Mouse (Mus musculus) erythroid progenitor cell, adult 5-6 weeks (primary cell): ENCODE results near the gene Desi1. TPM values are rescaled to one million over a fixed set of nuclear protein-coding genes. Genes with fewer than 3 reads are reported as not detected.

Experiments
- ATAC-seq: replicated peaks from 2 replicates; pipeline ENCODE4 v1.8.0; 2016; ENCODE audit warnings: moderate number of reproducible peaks, mild to moderate bottlenecking, moderate TSS enrichment, inconsistent platforms; ENCODE audit not compliant: poor library complexity, low FRiP score, severe bottlenecking
- total RNA-seq, 2 experiments: library from RNA; stranded (forward) in 1 of 2; stranded (reverse) in 1 of 2; fragments of 150-400 nt in 1 of 2; fragments of 186-747, 209-891 nt in 1 of 2; gene quantifications; 2 replicates each; pipeline versions ENCODE4 v1.2.3 to v1.2.4; 2015 to 2017; ENCODE audit warnings: low replicate concordance in 2 of 2

The Desi1 gene
- total RNA-seq (2015; ENCODE audit: low replicate concordance) (21.0 and 34.2 TPM in 2 replicates), total RNA-seq (2017; ENCODE audit: low replicate concordance) (7.9 and 10.7 TPM in 2 replicates)

DNA sequence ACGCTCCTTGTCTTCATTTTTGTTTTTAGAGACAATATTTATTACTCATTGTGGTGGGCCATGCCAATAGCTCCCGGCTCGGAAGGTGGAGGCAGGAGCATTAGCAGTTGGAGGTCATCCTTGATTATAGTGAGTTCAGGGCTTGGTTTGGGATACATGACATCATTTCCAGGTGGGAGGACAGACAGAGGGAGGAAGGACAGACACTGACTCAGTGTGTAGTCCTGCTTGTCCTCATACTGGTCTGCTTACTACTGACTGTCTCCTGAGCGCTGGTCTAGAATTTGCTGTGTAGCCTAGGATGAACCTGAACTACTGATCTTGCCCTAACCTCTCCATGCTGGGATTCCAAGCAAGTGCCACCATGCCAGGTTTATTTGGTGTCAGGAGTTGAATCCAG is at the start of gene Desi1:
Gene Desi1, minus strand, starts transcription at position 101 of the 400 bp plus-strand sequence.
- ATAC-seq = no peak

DNA sequence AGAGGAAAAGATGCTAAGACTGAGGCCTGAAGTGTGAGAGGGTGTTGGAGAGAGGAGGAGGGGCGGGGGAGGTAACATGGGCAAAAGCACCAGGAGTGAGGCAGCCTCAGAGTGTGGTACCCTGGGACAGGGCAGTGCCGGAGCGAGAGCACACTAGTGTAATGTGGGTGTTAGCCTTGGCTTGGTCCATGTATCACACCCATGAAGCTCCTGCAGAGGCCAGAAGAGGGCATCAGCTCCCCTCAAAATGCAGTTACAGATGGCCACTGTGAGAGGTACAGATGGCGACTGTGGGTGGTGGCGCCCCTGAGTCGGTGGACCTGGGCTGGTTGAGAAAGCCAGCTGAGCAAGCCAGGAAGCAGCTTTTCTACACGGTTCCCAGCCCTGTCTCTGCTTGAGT is 47.5 kb upstream of the Desi1 start:
- no peak for ATAC-seq

DNA sequence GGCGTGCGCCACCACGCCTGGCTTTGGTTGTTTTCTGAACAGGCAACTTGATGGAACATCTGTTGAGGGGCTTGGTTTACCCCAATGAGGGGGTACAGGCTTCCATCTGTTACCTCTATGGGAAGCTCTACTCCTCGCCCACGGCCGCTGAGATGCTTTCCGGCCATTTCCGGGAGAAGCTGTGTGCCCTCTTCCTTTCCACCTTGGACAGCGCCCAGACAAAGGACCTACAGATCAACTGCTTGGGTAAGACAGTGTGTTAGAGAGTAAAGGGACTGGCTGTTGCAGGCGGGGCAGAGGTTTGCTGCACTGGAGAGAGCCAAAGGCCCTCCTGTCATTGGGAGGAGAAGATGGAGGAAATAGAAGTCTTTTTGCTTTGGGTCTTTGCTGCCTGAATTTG is 46.2 kb upstream of the Desi1 start:
- no peak for ATAC-seq

DNA sequence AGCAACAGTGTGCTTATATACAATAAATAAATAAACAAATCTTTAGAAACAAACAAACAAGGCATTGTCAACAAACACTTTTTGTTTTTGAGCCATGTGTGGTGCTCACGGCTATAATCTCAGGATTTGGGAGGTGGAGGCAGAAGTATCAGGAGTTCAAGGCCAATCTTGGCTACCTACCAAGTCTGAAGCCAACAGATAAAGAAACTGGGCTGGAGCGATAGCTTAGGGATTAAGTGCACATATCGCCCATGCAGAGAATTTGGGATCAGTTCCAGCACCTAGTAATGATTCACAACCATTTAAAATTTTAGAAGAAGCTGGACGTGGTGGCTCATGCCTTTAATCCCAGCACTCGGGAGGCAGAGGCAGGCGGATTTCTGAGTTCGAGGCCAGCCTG is 39.8 kb upstream of the Desi1 start:
- ATAC-seq = no peak

DNA sequence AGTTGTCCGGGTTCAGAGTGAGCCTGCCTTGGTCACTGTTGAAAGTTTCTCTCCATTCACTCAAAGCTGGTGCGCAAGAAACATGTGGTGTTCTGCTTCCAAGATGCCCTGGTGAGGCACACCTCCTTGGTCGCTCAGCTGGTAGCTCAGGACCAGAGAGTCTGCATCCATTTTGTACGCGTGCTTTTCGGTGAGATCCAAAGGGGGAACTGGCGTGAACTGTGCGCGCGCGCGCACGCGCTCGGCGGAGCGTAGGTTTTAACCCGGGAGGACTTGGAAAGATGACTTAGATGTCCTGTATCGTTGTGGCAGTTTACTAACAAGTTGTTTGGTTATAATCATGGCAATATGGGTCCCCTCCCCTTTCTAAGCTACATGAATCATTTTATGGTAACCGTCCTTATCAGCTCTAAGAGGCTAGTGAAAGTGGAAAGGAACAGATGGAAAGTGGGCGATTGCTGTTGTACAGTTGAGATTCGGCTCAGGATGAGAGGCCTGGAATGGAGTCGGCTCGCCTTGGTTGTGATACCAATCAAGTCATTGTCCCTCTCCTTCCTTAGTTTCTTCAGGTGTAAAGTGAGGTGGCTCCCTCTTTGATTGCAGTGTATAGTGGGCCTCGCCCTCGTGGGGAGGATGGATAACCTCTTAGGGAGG is 38.3 kb upstream of the Desi1 start:
- no peak for ATAC-seq

DNA sequence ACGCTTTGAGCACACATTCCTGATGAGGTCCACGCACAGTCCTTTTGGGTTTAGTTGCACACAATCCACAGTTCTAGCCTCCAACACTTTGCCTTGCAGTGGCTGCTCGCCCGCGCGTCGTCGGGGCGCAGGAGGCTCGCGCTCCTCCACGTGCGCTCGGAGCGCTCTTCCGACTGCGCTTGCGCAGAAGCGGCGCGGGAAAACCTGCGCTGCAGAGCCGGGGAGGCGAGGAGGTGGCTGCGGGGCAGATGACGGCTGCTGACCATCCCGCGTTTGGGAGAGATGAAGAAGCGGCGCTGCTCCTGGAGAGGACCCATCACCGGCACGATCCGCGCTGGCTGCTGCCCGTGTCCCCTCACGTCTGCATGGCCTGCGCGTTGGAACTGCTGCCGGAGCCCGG is 36.2 kb upstream of the Desi1 start, which contains the start of gene Mei1:
Gene Mei1, plus strand, starts transcription at position 99 of the 400 bp plus-strand sequence.
- no peak for ATAC-seq

DNA sequence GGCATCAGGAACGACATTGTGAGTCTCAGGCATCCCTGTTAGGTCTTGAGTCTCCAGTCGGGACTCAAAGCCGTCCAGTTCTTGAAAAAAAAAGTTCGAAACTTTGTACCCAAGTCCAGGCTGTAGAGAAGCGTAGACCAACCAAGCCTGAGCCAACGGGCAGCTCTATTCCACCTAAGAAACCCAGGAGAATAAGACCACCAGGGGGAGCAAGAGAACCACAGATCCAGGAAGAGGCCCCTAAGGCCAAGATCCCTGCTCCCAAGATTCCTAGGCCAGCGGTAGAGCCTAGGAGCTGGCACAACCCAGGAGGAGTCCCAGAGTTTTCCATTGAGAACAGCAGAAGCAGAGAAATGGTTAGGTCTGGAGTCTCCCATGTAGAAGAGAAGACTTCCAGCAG is 31.8 kb upstream of the Desi1 start:
- ATAC-seq = peak; percentile 55

DNA sequence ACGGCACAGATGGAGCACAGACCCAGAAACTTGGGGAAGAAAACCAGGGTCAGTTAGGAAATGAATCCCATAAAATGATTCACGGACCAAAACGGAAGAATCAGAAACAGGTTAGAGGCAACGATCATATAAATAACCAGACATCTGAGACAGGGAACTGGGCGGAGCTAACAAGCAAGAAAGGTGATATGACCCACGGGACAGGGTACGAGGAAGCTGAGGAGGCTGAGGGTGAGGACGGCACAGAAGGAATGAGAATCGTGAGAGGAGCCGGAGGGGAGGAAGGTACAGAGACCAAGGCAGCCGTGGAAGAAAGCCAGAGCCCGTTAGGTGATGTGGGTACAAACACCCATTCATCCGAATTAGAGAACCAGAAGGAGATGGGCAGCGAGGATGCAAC is 30.2 kb upstream of the Desi1 start:
- no peak for ATAC-seq

DNA sequence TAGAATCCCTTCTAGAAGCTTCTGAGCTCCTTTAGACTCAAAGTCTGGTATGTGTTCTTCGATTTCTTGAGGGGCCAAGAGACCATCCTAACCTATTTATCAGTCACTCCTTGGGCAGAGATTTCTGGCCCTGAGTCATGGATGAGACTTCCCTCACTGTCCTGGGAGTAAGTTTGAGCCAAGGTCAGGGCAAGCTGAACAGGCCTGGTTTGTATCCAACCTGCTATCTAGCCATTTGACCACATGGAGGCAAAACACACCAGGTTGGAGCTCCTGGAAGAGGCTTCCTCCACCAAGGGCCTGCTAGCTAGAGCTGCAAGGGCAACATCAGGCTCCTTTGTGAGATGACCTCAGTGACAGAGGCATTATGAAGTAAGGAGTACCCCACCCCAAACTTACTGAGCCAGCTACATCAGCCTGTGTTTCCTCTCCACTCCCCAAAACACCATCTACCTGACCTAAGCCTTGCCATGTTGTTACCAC is 25.1 kb upstream of the Desi1 start, which contains the start of gene 4930407I10Rik:
Gene 4930407I10Rik, plus strand, starts transcription at position 433 of the 483 bp plus-strand sequence.
- no peak for ATAC-seq

DNA sequence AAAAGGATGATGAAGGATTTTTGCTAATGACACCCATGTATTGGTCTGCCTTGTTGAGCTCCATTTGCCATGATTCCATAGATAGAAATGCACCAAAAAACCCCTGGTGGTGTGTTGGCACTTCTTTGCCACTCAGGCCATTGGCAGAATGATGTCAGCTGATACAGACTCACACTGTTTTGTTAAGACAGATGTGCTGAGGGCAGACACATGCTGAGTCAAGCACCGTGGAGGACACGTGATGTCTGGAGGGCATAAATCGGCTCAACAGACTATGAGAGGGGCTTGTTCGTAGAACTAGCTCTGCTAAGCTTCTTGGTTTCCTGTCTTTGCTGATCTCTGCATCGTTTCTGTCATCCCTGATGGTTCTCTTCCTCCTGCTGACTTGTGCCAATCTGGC is 18.9 kb upstream of the Desi1 start:
- no peak for ATAC-seq

DNA sequence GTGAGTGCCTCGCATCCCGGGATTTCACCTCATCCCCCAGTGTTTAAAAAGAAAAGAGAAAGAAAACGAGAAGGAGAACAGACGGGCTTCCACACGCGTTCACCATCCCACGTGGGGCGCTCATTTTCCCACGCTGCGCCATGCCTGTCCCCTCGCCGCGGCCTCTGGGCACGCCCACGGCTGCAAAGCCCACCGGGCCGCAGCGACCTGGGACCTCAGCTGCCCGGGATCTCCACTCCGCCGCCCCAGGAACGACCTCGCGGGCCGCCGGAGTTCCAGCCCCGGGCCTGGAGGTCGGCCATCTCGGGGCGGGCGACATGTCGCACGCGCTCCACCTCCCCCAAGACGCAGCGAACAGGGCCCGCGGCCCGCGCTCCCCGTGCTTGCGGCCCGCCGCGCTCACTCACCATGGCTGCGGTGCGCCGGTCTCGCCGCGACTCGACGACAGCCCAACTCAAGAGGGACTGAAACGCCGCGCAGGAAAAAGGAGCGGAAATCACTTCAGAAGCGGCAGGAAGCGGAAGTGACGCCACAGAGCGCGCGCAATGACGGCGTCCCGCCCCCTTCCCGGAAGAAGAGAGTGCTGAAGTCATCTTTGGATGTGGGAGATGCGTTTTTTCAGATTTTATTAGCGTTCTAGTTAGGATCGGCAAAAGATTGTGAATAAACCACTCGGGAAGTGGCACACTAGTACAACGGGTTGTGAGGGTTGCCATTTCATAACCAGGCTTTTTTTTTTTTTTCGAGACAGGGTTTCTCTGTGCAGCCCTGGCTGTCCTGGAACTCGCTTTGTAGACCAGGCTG is 13.6 kb upstream of the Desi1 start, which contains the start of gene Snu13:
Gene Snu13, minus strand, starts transcription at position 519 of the 804 bp plus-strand sequence.
- ATAC-seq = peak; percentile 97

DNA sequence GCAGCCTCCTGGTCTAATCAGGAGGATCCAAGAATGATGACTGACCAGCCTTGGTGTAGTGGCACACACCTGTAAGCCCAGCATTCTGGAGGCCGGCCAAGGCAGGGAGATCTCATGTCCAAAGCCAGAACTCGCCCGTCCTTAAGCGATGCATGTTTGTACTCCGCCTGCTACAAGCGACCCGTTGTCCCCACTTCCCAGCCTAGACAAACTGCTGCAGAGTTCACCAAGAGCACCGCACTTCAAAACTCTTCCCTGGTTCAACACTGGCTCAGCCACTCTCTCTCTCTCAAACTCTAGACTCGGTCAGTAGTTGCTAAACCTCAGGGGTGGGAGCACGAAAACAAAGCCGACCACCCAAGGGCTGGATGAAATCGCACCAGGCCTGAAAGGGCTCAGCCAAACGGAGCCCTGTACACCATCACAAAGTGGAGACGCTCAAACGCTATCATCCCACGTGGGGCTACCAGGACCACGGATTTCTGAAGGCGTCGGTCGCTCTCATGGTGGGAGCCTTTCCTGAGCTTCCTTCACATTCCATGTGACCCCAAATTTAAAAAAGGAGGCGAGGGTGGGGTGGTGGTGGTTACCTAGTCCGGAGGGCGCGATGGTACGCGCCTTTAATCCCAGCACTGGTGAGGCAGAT is 12.7 kb upstream of the Desi1 start:
- ATAC-seq = peak; percentile 50; the same call in 1 of the 2 replicates

DNA sequence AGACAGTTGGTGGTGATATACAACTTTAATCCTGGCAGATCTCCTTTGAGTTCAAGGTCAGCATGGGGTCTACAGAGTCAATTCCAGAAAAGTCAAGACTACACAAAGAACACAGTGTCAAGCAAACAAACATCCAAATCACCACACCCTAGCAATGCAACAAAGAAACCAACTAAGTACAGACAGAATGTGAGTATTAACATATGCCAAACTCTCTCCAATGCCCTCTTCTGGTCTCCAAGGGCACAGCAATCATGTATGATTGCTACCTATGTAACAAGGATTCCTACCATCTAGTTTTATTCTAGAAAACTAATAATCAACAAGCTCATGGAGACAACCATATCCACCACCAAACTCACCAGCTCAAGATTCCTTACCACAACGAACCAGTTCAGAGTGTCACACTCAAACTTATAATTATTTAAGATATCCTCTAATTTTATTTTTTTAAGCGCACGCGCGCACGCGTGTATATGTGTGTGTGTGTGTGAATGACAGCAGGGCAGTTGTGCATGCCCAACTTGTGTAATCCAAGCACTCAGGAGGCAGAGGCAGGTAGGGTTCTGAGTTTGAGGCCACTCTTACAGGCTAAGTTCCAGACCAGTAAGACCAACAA is 10.6 kb upstream of the Desi1 start:
- no peak for ATAC-seq

DNA sequence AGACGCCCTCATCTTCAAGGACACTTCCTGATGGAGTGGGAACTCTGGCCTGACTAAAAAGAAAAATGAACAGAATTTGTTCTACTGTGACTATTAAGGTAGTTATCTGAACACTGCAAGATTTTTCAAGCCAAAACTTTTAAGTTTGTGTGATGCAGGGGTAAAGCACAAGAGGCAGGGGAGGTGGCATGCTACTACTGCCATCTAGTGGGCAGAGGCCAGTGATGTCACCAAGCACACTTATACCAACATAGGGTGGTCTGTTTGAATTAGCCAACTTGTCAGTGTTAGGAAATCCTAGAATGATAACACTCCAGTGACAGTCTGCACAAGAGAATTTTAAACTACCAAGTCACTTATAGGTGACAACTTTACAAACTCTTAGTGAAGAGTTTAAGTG is 7.0 kb upstream of the Desi1 start:
- peak; percentile 82 for ATAC-seq

DNA sequence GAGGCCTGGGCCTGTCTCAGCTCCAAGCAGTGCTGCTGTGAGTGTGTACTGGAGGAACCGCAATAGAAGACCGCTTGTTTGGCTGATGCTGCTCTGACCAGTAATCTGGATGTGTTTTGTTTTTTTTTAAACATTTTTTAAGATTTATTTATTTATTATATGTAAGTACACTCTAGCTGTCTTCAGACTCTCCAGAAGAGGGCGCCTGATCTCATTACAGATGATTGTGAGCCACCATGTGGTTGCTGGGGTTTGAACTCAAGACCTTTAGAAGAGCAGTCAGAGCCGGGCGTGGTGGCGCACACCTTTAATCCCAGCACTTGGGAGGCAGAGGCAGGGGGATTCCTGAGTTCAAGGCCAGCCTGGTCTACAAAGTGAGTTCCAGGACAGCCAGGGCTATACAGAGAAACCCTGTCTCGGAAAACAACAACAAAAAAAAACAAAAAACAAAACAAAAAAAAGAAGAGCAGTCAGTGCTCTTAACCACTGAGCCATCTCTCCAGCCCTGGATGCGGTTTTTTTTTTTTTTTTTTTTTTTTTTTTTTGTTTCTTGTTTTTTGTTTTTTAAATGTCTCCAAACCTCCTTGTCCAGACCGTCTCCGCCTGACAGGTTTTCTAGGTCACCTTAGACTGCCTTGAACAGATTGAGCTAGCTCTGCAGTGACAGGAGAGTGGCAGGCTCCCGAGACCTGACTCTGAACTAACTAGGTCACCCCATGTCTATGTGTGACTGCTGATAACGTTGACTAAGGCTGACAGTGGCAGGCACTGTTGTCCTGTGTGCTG is 2.4 kb upstream of the Desi1 start:
- no peak for ATAC-seq

DNA sequence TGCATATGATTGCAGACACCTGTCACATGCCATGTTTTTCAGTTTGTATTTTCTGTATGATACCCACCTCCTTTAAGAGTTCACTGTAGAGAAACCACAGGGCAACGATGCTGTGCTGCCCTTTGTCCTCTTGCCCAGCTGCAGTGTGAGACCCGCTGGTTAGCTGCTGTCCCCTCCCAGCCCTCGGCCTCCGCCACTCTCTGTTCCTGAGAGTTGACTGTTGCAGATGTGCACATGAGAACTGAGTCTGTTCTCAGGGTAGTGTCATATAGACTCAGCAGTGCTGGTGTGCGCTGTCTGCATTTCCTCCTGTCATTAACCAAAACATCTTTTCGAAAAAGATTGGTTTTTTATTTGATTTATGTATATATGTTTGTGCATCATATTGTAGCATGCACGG is 1.3 kb downstream of the Desi1 start:
- ATAC-seq = no peak

DNA sequence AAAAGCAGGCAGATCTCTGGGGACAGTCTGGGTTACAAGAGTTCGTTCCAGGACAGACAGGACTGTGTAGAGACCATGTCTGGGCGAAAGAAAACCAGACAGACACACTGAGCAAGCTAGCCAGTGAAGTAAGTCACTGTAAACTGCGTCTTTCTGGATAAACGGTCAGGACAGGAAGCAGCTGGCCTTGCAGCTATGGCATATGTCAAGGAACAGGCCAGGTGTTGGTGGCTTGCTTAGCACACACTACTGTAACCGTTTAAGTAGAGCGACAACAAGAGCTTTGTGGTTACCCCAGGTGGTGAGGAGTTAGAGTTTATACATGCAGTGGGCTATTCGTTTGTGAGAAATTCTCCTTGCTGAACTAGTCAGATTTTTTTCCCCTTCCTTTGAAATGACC is 5.9 kb downstream of the Desi1 start:
- ATAC-seq = no peak

DNA sequence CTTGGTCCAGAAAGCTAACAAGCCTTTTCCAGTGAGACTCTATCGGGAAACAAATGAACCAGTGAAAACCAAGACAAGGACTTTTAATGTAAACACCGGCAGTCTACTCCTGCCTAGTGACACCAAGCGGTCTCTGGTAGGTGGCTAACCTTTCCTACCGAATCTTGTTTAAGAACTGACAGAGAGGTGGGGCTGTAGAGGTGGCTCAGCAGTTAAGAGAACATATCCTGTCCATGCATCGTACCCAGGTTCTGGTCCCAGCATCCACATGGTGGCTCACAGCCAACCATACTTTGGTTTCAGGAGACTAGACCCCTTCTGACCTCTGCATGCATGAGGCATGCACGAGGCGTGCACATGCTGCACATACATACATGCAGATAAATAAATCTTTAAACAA is 6.4 kb downstream of the Desi1 start:
- no peak for ATAC-seq

DNA sequence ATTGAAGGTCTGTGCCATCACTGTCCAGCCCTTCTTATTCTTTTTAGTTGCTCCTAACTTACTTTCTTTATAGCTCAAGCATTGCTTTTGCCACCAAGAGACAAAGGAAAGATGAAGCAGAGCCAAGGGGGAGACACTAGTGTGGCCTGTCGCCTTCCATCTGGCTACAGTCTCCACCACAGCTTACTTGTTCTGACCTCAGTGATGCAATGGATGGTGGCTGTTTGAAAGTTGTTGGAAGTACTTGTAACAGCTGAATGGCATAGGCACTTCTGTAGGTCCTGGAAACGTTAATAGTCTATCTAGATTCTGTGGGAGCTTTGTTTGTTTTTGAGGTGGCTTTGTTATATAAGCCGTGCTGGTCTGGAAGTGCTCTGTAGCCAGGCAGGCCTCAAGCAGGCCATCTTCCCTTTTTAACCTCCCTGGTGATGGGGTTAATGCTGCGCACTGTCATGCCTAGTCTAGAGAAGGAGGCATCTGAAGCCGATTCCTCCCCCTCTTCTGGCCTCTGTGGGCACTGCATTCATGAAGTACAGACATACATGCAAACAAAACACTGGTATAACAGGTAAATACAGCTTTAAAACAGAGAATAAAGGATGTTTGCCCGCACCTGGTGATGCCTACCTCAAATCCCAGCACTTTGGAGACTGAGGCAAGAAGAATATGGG is 9.6 kb downstream of the Desi1 start:
- 0 out of 2 replicates have a peak, but pooled peaks have one; percentile 11 for ATAC-seq
